Mouse (Mus musculus) limb, embryonic 15.5 days (tissue): ENCODE results near the gene Vmn1r29. TPM values are rescaled to one million over a fixed set of nuclear protein-coding genes. Genes with fewer than 3 reads are reported as not detected.
"Not testable (repeated sequence)": the region's sequence is repeated elsewhere in the genome, so short reads cannot be mapped to it uniquely, and the experiment has no call there.

Experiments
- ATAC-seq: fragments of 200-750 bp; cut with Nextera tagmentation; 2 replicates; pipeline ENCODE4 v1.8.0; 2017; ENCODE audit warnings: low read depth, moderate TSS enrichment; ENCODE audit not compliant: insufficient number of reproducible peaks, low FRiP score, low TSS enrichment
- H3K27ac ChIP-seq: fragments of 300-500 bp; sonication (generic); 2 replicates; pipeline ENCODE4 v1.5.1; 2015; ENCODE audit warnings: moderate library complexity, mild to moderate bottlenecking, inconsistent platforms
- H3K27me3 ChIP-seq: fragments of 300-500 bp; sonication (generic); 2 replicates; pipeline ENCODE4 v1.6.1; 2015; ENCODE audit warnings: inconsistent platforms
- H3K36me3 ChIP-seq: fragments of 300-500 bp; sonication (generic); 2 replicates; pipeline ENCODE4 v1.6.1; 2015; ENCODE audit warnings: inconsistent platforms
- H3K4me1 ChIP-seq: fragments of 300-500 bp; sonication (generic); 2 replicates; pipeline ENCODE4 v1.6.1; 2015; ENCODE audit warnings: inconsistent platforms
- H3K4me2 ChIP-seq: fragments of 300-500 bp; sonication (generic); 2 replicates; pipeline ENCODE4 v1.6.1; 2015; ENCODE audit warnings: mild to moderate bottlenecking, inconsistent platforms
- H3K4me3 ChIP-seq: fragments of 300-500 bp; sonication (generic); 2 replicates; pipeline ENCODE4 v1.5.1; 2015; ENCODE audit warnings: mild to moderate bottlenecking, inconsistent platforms
- H3K9ac ChIP-seq: fragments of 300-500 bp; sonication (generic); 2 replicates; pipeline ENCODE4 v1.6.1; 2015; ENCODE audit warnings: inconsistent platforms
- H3K9me3 ChIP-seq: fragments of 300-500 bp; sonication (generic); 2 replicates; pipeline ENCODE4 v1.6.1; 2016; ENCODE audit warnings: inconsistent platforms
- WGBS: fragments of 180-500 bp; shearing (Covaris S2); methylation state at CpG from one replicate; pipeline ENCODE4 v1.1.7; 2015; 5-methylcytosine and 5-hydroxymethylcytosine counted together
- polyA plus RNA-seq: library from polyadenylated mRNA; unstranded; fragments of >200 nt; fragmentation: Nextera tagmentation; extraction: Ambion mirVana; gene quantifications from 2 replicates; pipeline ENCODE4 v1.2.1, GENCODE M21; 2015

Gene Vmn1r29
- not detected in 2 replicates for polyA plus RNA-seq

- no peak for ATAC-seq
- Histone ChIP-seq H3K36me3 (no peaks in the 10 kb centered on the region), H3K4me2 (no peak within 1 kb of the TSS), H3K9ac (no peak within 1 kb of the TSS), H3K27ac (no peak within 1 kb of the TSS), H3K9me3 (no peaks in the 10 kb centered on the region), H3K27me3 (no peaks in the 10 kb centered on the region), H3K4me1 (no peaks in the 10 kb centered on the region), H3K4me3 (no peak within 1 kb of the TSS)
Measured at GRCm38 (mm10) chr6:58301249-58301648, at the start of gene Vmn1r29. Gene Vmn1r29 (plus strand): TSS chr6:58301549.

GRCm38 (mm10) chr6:58261737-58262136 is 39.6 kb upstream of the Vmn1r29 start, which contains the start of gene Vmn1r28:
Gene Vmn1r28 (plus strand): TSS chr6:58262037.
- Histone ChIP-seq H3K9me3 (no peaks in the 10 kb centered on the region), H3K27me3 (no peaks in the 10 kb centered on the region), H3K4me1 (no peaks in the 10 kb centered on the region), H3K9ac (no peak within 1 kb of the TSS), H3K4me2 (no peak within 1 kb of the TSS), H3K36me3 (no peaks in the 10 kb centered on the region), H3K27ac (no peak within 1 kb of the TSS), H3K4me3 (no peak within 1 kb of the TSS)
- WGBS, result 75% methylated on average over 1 of the region's 1 CpGs
- ATAC-seq, result no peak

GRCm38 (mm10) chr6:58279661-58280060 is 21.7 kb upstream of the Vmn1r29 start:
- not testable (repeated sequence) for H3K9ac ChIP-seq, H3K4me3 ChIP-seq, H3K4me2 ChIP-seq, H3K9me3 ChIP-seq, H3K27me3 ChIP-seq, H3K36me3 ChIP-seq, H3K4me1 ChIP-seq, ATAC-seq, H3K27ac ChIP-seq
- 97% methylated on average over 1 of the region's 1 CpGs for WGBS

- Histone ChIP-seq H3K4me2 (no peak overlapping the region), H3K27me3 (no peaks in the 10 kb centered on the region), H3K9me3 (no peaks in the 10 kb centered on the region), H3K9ac (no peak overlapping the region), H3K4me3 (no peak overlapping the region), H3K27ac (no peak overlapping the region), H3K4me1 (no peaks in the 10 kb centered on the region), H3K36me3 (no peaks in the 10 kb centered on the region)
- no peak for ATAC-seq
- 75% methylated on average over 2 of the region's 2 CpGs for WGBS
Measured at GRCm38 (mm10) chr6:58292201-58292600, 9.1 kb upstream of the Vmn1r29 start.

- not testable (repeated sequence) for H3K4me2 ChIP-seq, H3K27ac ChIP-seq, H3K4me3 ChIP-seq, ATAC-seq, H3K36me3 ChIP-seq, H3K9ac ChIP-seq, H3K27me3 ChIP-seq, H3K4me1 ChIP-seq, H3K9me3 ChIP-seq
- WGBS, result 82% methylated on average over 19 of the region's 19 CpGs
Measured at GRCm38 (mm10) chr6:58298511-58298910, 2.8 kb upstream of the Vmn1r29 start.

- H3K9ac ChIP-seq, H3K9me3 ChIP-seq, H3K27me3 ChIP-seq, H3K27ac ChIP-seq, H3K4me3 ChIP-seq, H3K4me1 ChIP-seq, H3K36me3 ChIP-seq, H3K4me2 ChIP-seq, ATAC-seq: not testable (repeated sequence)
- 76% methylated on average over 17 of the region's 17 CpGs for WGBS
Measured at GRCm38 (mm10) chr6:58330686-58331085, 29.3 kb downstream of the Vmn1r29 start.

Other genes with a start within 250 kb of the Vmn1r29 start
- gene Vmn1r27, start 82.7 kb upstream of the Vmn1r29 start, polyA plus RNA-seq, result not detected in 2 replicates
- not detected in 2 replicates for gene Vmn1r28, start 39.5 kb upstream of the Vmn1r29 start, polyA plus RNA-seq
- not detected in 2 replicates for gene Vmn1r30, start 141.8 kb downstream of the Vmn1r29 start, polyA plus RNA-seq
- not detected in 2 replicates for gene Vmn1r31, start 173.8 kb downstream of the Vmn1r29 start, polyA plus RNA-seq